ENCODE assay signal across 8 mouse cellular contexts in the genomic region with DNA sequence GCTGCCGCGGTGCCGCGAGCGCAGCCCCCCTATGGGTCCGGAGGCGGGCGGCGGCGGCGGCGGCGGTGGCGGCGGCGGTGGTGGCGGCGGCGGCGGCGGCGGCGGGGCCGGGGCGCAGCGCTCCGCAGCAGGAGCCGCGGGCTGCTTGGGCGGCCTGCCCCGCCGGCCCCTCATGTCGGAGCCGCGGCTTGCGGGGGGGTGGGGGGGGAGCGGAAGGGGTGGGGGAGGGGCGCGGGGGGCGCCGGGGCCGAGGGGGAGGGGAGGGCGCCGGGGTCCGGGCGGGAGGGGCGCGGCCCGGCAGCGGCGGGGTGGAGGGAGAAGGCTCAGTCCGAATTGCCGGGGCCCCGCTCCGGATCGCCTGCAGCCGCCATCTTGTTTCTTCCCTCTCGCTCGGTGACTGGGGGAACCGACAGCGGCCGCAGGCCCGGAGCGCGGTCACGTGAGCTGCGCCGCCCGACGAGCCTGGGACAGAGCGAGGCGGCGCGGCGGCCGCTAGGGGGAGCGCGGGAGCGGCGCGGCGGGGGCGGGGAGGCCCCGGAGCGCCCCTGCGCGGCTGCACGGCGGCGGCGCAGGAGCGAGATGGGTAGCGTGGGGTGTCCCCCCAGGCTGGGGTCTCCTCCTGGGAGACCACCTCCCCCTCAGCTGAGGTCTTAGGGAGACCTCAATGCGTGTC. TPM values are rescaled to one million over a fixed set of nuclear protein-coding genes. Genes with fewer than 3 reads are reported as not detected.
DNase-seq lines count a peak whose midpoint lies in the region; ATAC-seq and TF ChIP-seq lines count a peak whose summit lies in the region.

A gene (minus strand): TSS at position 379 of the 673 bp plus-strand sequence.

- TF ChIP-seq POLR2A in ES-Bruce4 (IDR thresholded peaks at IDR 0.05; ENCODE audit: insufficient read depth, low read length): no peak

- DNase-seq in heart, postnatal 0 days (ENCODE audit: low spot score): peak; percentile 89
- peak; percentile 91 to 95 for DNase-seq in kidney, postnatal 4 days
- peak; percentile 93 for DNase-seq in liver, postnatal 0 days
- peak; percentile 56 for DNase-seq in telencephalon, adult 2 months (ENCODE audit: low read depth, low spot score)

- peak within 1 kb of the TSS; percentile 100 for H3K9ac ChIP-seq in ES-Bruce4 (ENCODE audit: low read depth, poor library complexity, severe bottlenecking)
- peak within 1 kb of the TSS; percentile 96 for H3K9ac ChIP-seq in forebrain, embryonic 13.5 days
- H3K9ac ChIP-seq in heart, postnatal 0 days (replicated peaks; ENCODE audit: low read depth, low read length): peak within 1 kb of the TSS; percentile 96
- H3K9ac ChIP-seq in liver, postnatal 0 days (replicated peaks): peak within 1 kb of the TSS; percentile 94
- H3K9ac ChIP-seq in neural tube, embryonic 13.5 days: peak within 1 kb of the TSS; percentile 98

- peak; percentile 92 for ATAC-seq in cerebellum, adult (ENCODE audit: insufficient number of reproducible peaks, low FRiP score, low TSS enrichment)
- ATAC-seq in forebrain, embryonic 13.5 days: peak; percentile 98
- ATAC-seq in heart, postnatal 0 days (ENCODE audit: insufficient read depth, low read depth): peak; percentile 98
- peak; percentile 97 for ATAC-seq in liver, postnatal 0 days
- ATAC-seq in neural tube, embryonic 13.5 days (ENCODE audit: low read depth): peak; percentile 98

- H3K4me2 ChIP-seq in forebrain, embryonic 13.5 days: peak within 1 kb of the TSS; percentile 84
- peak within 1 kb of the TSS; percentile 93 for H3K4me2 ChIP-seq in heart, postnatal 0 days (ENCODE audit: low read depth, low read length)
- peak within 1 kb of the TSS; percentile 99 for H3K4me2 ChIP-seq in liver, postnatal 0 days (ENCODE audit: low read depth, low read length)
- peak within 1 kb of the TSS; percentile 95 for H3K4me2 ChIP-seq in neural tube, embryonic 13.5 days

- H3K9me3 ChIP-seq in ES-Bruce4 (replicated peaks; ENCODE audit: control insufficient read depth, insufficient read depth, low read length, poor library complexity, severe bottlenecking): no peaks in the 10 kb centered on the region
- H3K9me3 ChIP-seq in forebrain, embryonic 13.5 days (replicated peaks): no peaks in the 10 kb centered on the region
- H3K9me3 ChIP-seq in heart, postnatal 0 days (replicated peaks; ENCODE audit: control insufficient read depth, low read length): no peaks in the 10 kb centered on the region
- H3K9me3 ChIP-seq in liver, postnatal 0 days (ENCODE audit: low read length): no peaks in the 10 kb centered on the region
- H3K9me3 ChIP-seq in neural tube, embryonic 13.5 days: no peaks in the 10 kb centered on the region

- no peaks in the 10 kb centered on the region for H3K27me3 ChIP-seq in ES-Bruce4 (ENCODE audit: control insufficient read depth, insufficient read depth, low read length, poor library complexity, severe bottlenecking)
- no peaks in the 10 kb centered on the region for H3K27me3 ChIP-seq in forebrain, embryonic 13.5 days
- no peaks in the 10 kb centered on the region for H3K27me3 ChIP-seq in heart, postnatal 0 days (ENCODE audit: control insufficient read depth, insufficient read depth, low read length)
- H3K27me3 ChIP-seq in liver, postnatal 0 days (ENCODE audit: insufficient read depth, low read length): no peaks in the 10 kb centered on the region
- no peaks in the 10 kb centered on the region for H3K27me3 ChIP-seq in neural tube, embryonic 13.5 days

- TF ChIP-seq CTCF in ES-Bruce4 (IDR thresholded peaks at IDR 0.05; ENCODE audit: low read depth, low read length): peak; percentile 47
- TF ChIP-seq CTCF in heart, postnatal 0 days (IDR thresholded peaks at IDR 0.05; ENCODE audit: low read depth): peak; percentile 46
- TF ChIP-seq CTCF in liver, postnatal 0 days (IDR thresholded peaks at IDR 0.05; ENCODE audit: low read depth): peak; percentile 68

- WGBS in forebrain, embryonic 13.5 days: under 1% methylated on average over 27 of the region's 94 CpGs
- WGBS in heart, postnatal 0 days: 0% methylated on average over 27 of the region's 94 CpGs
- 0% methylated on average over 1 of the region's 94 CpGs for WGBS in liver, postnatal 0 days (ENCODE audit: insufficient replicate concordance)
- WGBS in neural tube, embryonic 13.5 days: under 1% methylated on average over 50 of the region's 94 CpGs

- H3K36me3 ChIP-seq in ES-Bruce4 (ENCODE audit: control insufficient read depth, insufficient read depth, low read length, poor library complexity, severe bottlenecking): no peaks in the 10 kb centered on the region
- H3K36me3 ChIP-seq in forebrain, embryonic 13.5 days (ENCODE audit: poor library complexity, severe bottlenecking): no peaks in the 10 kb centered on the region
- H3K36me3 ChIP-seq in heart, postnatal 0 days (replicated peaks; ENCODE audit: control insufficient read depth, insufficient read depth, low read length): no peaks in the 10 kb centered on the region
- H3K36me3 ChIP-seq in liver, postnatal 0 days (replicated peaks; ENCODE audit: insufficient read depth, low read length): no peaks in the 10 kb centered on the region
- H3K36me3 ChIP-seq in neural tube, embryonic 13.5 days: no peaks in the 10 kb centered on the region

- no peak for TF ChIP-seq EP300 in ES-Bruce4 (IDR thresholded peaks at IDR 0.05; ENCODE audit: insufficient read depth, low read depth, low read length)
- TF ChIP-seq EP300 in heart, postnatal 0 days (IDR thresholded peaks at IDR 0.05; ENCODE audit: low read depth): no peak
- no peak for TF ChIP-seq EP300 in liver, postnatal 0 days (IDR thresholded peaks at IDR 0.05; ENCODE audit: low read depth)

- no peaks in the 10 kb centered on the region for H3K4me1 ChIP-seq in ES-Bruce4 (ENCODE audit: control insufficient read depth, insufficient read depth, low read length)
- H3K4me1 ChIP-seq in forebrain, embryonic 13.5 days: peaks cover 30% of the 10 kb centered on the region
- H3K4me1 ChIP-seq in heart, postnatal 0 days (ENCODE audit: control insufficient read depth, insufficient read depth): peaks cover 14% of the 10 kb centered on the region; the same call in 1 of the 2 replicates
- H3K4me1 ChIP-seq in liver, postnatal 0 days (ENCODE audit: insufficient read depth): peaks cover 18% of the 10 kb centered on the region
- H3K4me1 ChIP-seq in neural tube, embryonic 13.5 days (replicated peaks): peaks cover 38% of the 10 kb centered on the region

- peak within 1 kb of the TSS; percentile 94 for H3K27ac ChIP-seq in ES-Bruce4 (ENCODE audit: insufficient read depth, low read length)
- peak within 1 kb of the TSS; percentile 97 for H3K27ac ChIP-seq in forebrain, embryonic 13.5 days
- H3K27ac ChIP-seq in heart, postnatal 0 days (ENCODE audit: low read depth): peak within 1 kb of the TSS; percentile 96
- peak within 1 kb of the TSS; percentile 99 for H3K27ac ChIP-seq in liver, postnatal 0 days (ENCODE audit: low read depth)
- H3K27ac ChIP-seq in neural tube, embryonic 13.5 days (replicated peaks): peak within 1 kb of the TSS; percentile 97

- peak within 1 kb of the TSS; percentile 100 for H3K4me3 ChIP-seq in ES-Bruce4 (ENCODE audit: low read depth, low read length)
- H3K4me3 ChIP-seq in forebrain, embryonic 13.5 days: peak within 1 kb of the TSS; percentile 85
- peak within 1 kb of the TSS; percentile 84 for H3K4me3 ChIP-seq in heart, postnatal 0 days (ENCODE audit: low read depth, low read length)
- peak within 1 kb of the TSS; percentile 90 for H3K4me3 ChIP-seq in liver, postnatal 0 days (ENCODE audit: low read depth, low read length)
- H3K4me3 ChIP-seq in neural tube, embryonic 13.5 days: peak within 1 kb of the TSS; percentile 90

RNA-seq across cellular contexts. Expression of the gene that starts here (rescaled TPM):
- polyA plus RNA-seq in ES-Bruce4 (2011; ENCODE audit: insufficient read depth, insufficient read length, low read depth, missing spikeins): 101 and 108 TPM in 2 replicates
- polyA plus RNA-seq in forebrain, embryonic 13.5 days (2015; fragmentation: Nextera tagmentation; extraction: Ambion mirVana): 42.7 and 45.5 TPM in 2 replicates
- total RNA-seq in heart, postnatal 0 days (2014; rRNA removed; ENCODE audit: low replicate concordance): 13.7 and 25.8 TPM in 2 replicates
- 11.7 and 11.8 TPM in 2 replicates for polyA plus RNA-seq in heart, postnatal 0 days (2015; fragmentation: Nextera tagmentation; extraction: Ambion mirVana)
- 7.3 and 8.3 TPM in 2 replicates for polyA plus RNA-seq in liver, postnatal 0 days (2015; fragmentation: Nextera tagmentation; extraction: Ambion mirVana)
- 28.7 and 34.1 TPM in 2 replicates for polyA plus RNA-seq in neural tube, embryonic 13.5 days (2015; fragmentation: Nextera tagmentation; extraction: Ambion mirVana)

Comparison
In these comparisons a context has a peak if more than half of its experiments do, and no peak if none do; other contexts are left out.
1. Peak in every context shown above with its lines: DNase-seq, ATAC-seq, H3K4me3 ChIP-seq and H3K27ac ChIP-seq.